Mouse (Mus musculus) embryo, embryonic 9.5 days (tissue): Measurements from ENCODE around the gene Slc4a8.

Source experiments
- DNase-seq: peaks from one replicate; pipeline ENCODE4 v3.0.0-alpha.2; 2017; ENCODE audit errors: extremely low spot score

Slc4a8 gene

GRCm38 (mm10) chr15:100829775-100830174, 68.2 kb downstream of the Slc4a8 start:
- no peak for DNase-seq

- DNase-seq, result peak; percentile 30
These were observed 69.1 kb downstream of the Slc4a8 start for GRCm38 (mm10) chr15:100830682-100831081.

GRCm38 (mm10) chr15:100832144-100832543, 70.6 kb downstream of the Slc4a8 start:
- DNase-seq, result no peak

GRCm38 (mm10) chr15:100832784-100833183, 71.2 kb downstream of the Slc4a8 start:
- DNase-seq, result no peak

- DNase-seq, result no peak
These were observed 75.2 kb downstream of the Slc4a8 start for GRCm38 (mm10) chr15:100836729-100837128.

- DNase-seq, result peak; percentile 65
These were observed 77.2 kb downstream of the Slc4a8 start for GRCm38 (mm10) chr15:100838607-100839207.

GRCm38 (mm10) chr15:100844336-100844735, 82.8 kb downstream of the Slc4a8 start:
- DNase-seq, result no peak

GRCm38 (mm10) chr15:100845049-100845879, 83.7 kb downstream of the Slc4a8 start:
- DNase-seq, result peak; percentile 65

- no peak for DNase-seq
These were observed 85.6 kb downstream of the Slc4a8 start for GRCm38 (mm10) chr15:100847193-100847592.

- DNase-seq, result no peak
These were observed 96.0 kb downstream of the Slc4a8 start for GRCm38 (mm10) chr15:100857586-100857985.

- no peak for DNase-seq
These were observed 99.3 kb downstream of the Slc4a8 start for GRCm38 (mm10) chr15:100860856-100861255.

GRCm38 (mm10) chr15:100865556-100865955, 104.0 kb downstream of the Slc4a8 start:
- DNase-seq, result no peak

- DNase-seq, result no peak
These were observed 108.0 kb downstream of the Slc4a8 start, which contains the start of gene Scn8a for GRCm38 (mm10) chr15:100869558-100869957. Gene Scn8a (plus strand): TSS chr15:100869858.

GRCm38 (mm10) chr15:100870001-100870774, 108.6 kb downstream of the Slc4a8 start:
- DNase-seq, result peak; percentile 80

- DNase-seq, result no peak
These were observed 109.2 kb downstream of the Slc4a8 start for GRCm38 (mm10) chr15:100870775-100871106.

GRCm38 (mm10) chr15:100871107-100872011, 109.8 kb downstream of the Slc4a8 start:
- DNase-seq, result peak; percentile 59

GRCm38 (mm10) chr15:100873155-100873554, 111.6 kb downstream of the Slc4a8 start:
- DNase-seq, result peak; percentile 84
